Mouse (Mus musculus): ENCODE measurements around the gene Tnrc6b. TPM values are rescaled to one million over a fixed set of nuclear protein-coding genes. Genes with fewer than 3 reads are reported as not detected.
A peak's percentile ranks its signal among the peaks of the same experiment; 100 is the strongest.

Tnrc6b gene
- polyA plus RNA-seq, 1 experiment from 2014 or later, result 23.2 TPM

- WGBS, result 39% methylated on average over 8 of the region's 8 CpGs
- Histone ChIP-seq H3K4me3 (ENCODE audit: low read length) (no peak overlapping the region), H3K9me3 (ENCODE audit: control insufficient read depth, low read length) (no peaks in the 10 kb centered on the region), H3K27me3 (ENCODE audit: control insufficient read depth, insufficient read depth, low read length) (no peaks in the 10 kb centered on the region), H3K4me2 (replicated peaks; ENCODE audit: low read depth, low read length) (peak overlapping the region; percentile 48; the same call in 1 of the 2 replicates), H3K36me3 (ENCODE audit: control insufficient read depth, insufficient read depth, low read length) (no peaks in the 10 kb centered on the region), H3K4me1 (ENCODE audit: control insufficient read depth, insufficient read depth, low read length) (peaks cover 6% of the 10 kb centered on the region; the same call in 1 of the 2 replicates), H3K27ac (ENCODE audit: low read depth, low read length) (peak overlapping the region; percentile 81), H3K9ac (ENCODE audit: low read depth, low read length) (no peak overlapping the region)
- no peak for ATAC-seq (ENCODE audit: low FRiP score, low TSS enrichment)
Observed at GRCm38 (mm10) chr15:80707088-80707487, 4.0 kb upstream of the Tnrc6b start.

GRCm38 (mm10) chr15:80709593-80709992 is 1.5 kb upstream of the Tnrc6b start:
- ATAC-seq (ENCODE audit: low FRiP score, low TSS enrichment), result no peak
- no peak overlapping the region for H3K4me3 ChIP-seq (ENCODE audit: low read length)
- no peaks in the 10 kb centered on the region for H3K36me3 ChIP-seq (ENCODE audit: control insufficient read depth, insufficient read depth, low read length)
- no peaks in the 10 kb centered on the region for H3K9me3 ChIP-seq (ENCODE audit: control insufficient read depth, low read length)
- WGBS, result 50% methylated on average over 6 of the region's 6 CpGs
- peaks cover 9% of the 10 kb centered on the region; the same call in 1 of the 2 replicates for H3K4me1 ChIP-seq (ENCODE audit: control insufficient read depth, insufficient read depth, low read length)
- H3K9ac ChIP-seq (ENCODE audit: low read depth, low read length), result no peak overlapping the region
- H3K4me2 ChIP-seq (replicated peaks; ENCODE audit: low read depth, low read length), result no peak overlapping the region
- H3K27ac ChIP-seq (ENCODE audit: low read depth, low read length), result 0 out of 2 replicates have a peak overlapping the region, but pooled peaks have one; percentile 24
- H3K27me3 ChIP-seq (ENCODE audit: control insufficient read depth, insufficient read depth, low read length), result no peaks in the 10 kb centered on the region

DNA sequence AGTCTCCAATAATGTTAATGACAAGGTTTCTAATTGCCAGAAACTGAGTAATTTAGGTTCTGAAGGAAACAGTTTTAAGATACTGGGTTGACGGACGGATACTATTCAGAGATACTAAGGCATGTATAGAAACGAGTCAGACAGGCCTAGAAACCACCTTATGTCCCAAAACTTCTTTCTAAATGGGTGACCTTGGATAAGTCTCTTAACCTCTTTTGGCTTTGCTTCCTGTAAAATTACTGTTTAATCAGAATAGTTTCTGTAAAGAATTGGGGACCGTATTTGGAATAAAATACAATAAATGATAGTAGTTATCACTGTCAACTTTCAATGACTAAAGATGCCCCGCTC is 881 bp upstream of the Tnrc6b start:
- Histone ChIP-seq H3K27ac (ENCODE audit: low read depth, low read length) (no peak overlapping the region), H3K9me3 (ENCODE audit: control insufficient read depth, low read length) (no peaks in the 10 kb centered on the region), H3K27me3 (ENCODE audit: control insufficient read depth, insufficient read depth, low read length) (no peaks in the 10 kb centered on the region), H3K4me2 (replicated peaks; ENCODE audit: low read depth, low read length) (peak overlapping the region; percentile 40), H3K9ac (ENCODE audit: low read depth, low read length) (peak overlapping the region; percentile 57), H3K4me3 (ENCODE audit: low read length) (peak overlapping the region; percentile 96), H3K4me1 (ENCODE audit: control insufficient read depth, insufficient read depth, low read length) (peaks cover 9% of the 10 kb centered on the region; the same call in 1 of the 2 replicates), H3K36me3 (ENCODE audit: control insufficient read depth, insufficient read depth, low read length) (no peaks in the 10 kb centered on the region)
- 14% methylated on average over 5 of the region's 5 CpGs for WGBS
- ATAC-seq (ENCODE audit: low FRiP score, low TSS enrichment), result no peak

DNA sequence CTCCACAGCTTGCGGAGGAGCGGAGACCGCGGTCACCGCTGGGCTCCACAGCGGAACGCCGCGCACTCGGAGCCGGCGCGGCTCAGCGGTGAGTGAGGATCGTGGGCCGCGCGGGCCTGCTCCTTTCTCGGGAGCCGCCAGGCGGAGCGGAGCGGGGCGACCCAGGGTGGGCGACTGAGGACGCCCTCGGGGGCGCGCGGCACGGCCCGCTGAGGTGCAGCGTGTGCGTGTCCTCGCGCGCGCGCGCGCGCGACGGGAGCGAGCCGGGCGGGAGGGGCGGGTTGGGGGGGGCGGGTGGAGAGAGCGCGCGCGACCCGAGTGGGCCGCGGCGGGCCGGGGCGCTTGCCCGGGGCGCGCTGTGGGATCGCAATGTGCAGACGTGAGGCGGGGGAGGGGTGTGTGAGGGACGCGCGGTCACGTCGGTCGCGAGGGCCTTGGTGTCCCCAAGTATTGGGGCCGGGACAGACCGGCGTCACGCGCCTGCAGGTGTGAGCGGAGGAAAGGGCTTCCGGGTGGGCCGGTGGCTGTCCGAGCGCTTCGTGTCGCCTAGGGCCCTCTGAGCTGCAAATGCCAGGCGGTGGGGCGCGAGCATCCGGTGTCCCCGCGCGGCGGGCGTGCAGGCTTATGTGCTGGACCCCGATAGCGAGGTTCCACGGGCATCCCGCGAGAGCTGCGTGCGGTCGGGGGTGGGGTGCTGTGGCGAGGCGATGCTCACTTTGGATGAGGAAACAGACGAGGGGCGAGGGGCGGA is 463 bp downstream of the Tnrc6b start:
- WGBS, result 1% methylated on average over 66 of the region's 106 CpGs

GRCm38 (mm10) chr15:80714299-80714698 is 3.2 kb downstream of the Tnrc6b start:
- H3K27ac ChIP-seq (ENCODE audit: low read depth, low read length), result no peak overlapping the region
- 0 out of 2 replicates have a peak, but pooled peaks cover 3% of the 10 kb centered on the region for H3K4me1 ChIP-seq (ENCODE audit: control insufficient read depth, insufficient read depth, low read length)
- H3K4me3 ChIP-seq (ENCODE audit: low read length), result no peak overlapping the region
- no peaks in the 10 kb centered on the region for H3K9me3 ChIP-seq (ENCODE audit: control insufficient read depth, low read length)
- 55% methylated on average over 4 of the region's 4 CpGs for WGBS
- H3K27me3 ChIP-seq (ENCODE audit: control insufficient read depth, insufficient read depth, low read length), result no peaks in the 10 kb centered on the region
- no peaks in the 10 kb centered on the region for H3K36me3 ChIP-seq (ENCODE audit: control insufficient read depth, insufficient read depth, low read length)
- no peak for ATAC-seq (ENCODE audit: low FRiP score, low TSS enrichment)
- no peak overlapping the region for H3K4me2 ChIP-seq (replicated peaks; ENCODE audit: low read depth, low read length)
- H3K9ac ChIP-seq (ENCODE audit: low read depth, low read length), result no peak overlapping the region

More for the DNA sequence above, 463 bp downstream of the Tnrc6b start:
- Histone ChIP-seq H3K36me3 (ENCODE audit: control insufficient read depth, insufficient read depth, low read length) (no peaks in the 10 kb centered on the region), H3K4me1 (ENCODE audit: control insufficient read depth, insufficient read depth, low read length) (peaks cover 5% of the 10 kb centered on the region; the same call in 1 of the 2 replicates), H3K27ac (ENCODE audit: low read depth, low read length) (no peak overlapping the region; the same call in 1 of the 2 replicates), H3K9ac (ENCODE audit: low read depth, low read length) (peak overlapping the region; percentile 88), H3K27me3 (ENCODE audit: control insufficient read depth, insufficient read depth, low read length) (no peaks in the 10 kb centered on the region), H3K4me3 (ENCODE audit: low read length) (peak overlapping the region; percentile 96), H3K4me2 (replicated peaks; ENCODE audit: low read depth, low read length) (peak overlapping the region; percentile 87), H3K9me3 (ENCODE audit: control insufficient read depth, low read length) (no peaks in the 10 kb centered on the region)
- peak; percentile 24 for ATAC-seq (ENCODE audit: low FRiP score, low TSS enrichment)

DNA sequence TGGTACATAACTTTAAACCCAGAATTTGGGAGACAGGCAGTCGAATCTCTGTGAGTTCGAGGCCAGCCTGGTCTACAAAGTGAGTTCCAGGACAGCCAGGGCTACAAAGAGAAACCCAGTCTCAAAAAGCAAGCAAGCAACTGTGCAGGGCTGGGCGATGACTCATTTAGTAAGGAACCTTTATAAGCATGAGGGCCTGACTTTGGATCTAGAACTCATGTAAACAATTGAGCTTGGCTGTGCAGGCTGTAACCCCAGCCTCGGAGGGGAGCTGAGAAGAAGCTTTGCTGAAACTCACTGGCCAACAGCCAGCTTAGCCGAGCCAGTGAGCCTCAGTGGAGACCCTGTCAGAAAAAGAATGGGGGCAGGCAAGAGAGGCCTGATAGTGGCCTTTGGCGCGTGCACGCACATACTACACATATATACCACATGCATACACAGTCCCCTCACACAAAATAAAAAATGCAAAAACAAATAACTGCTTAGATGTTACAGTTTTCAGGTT is 5.6 kb downstream of the Tnrc6b start:
- Histone ChIP-seq H3K4me1 (ENCODE audit: control insufficient read depth, insufficient read depth, low read length) (peaks cover 10% of the 10 kb centered on the region), H3K27ac (ENCODE audit: low read depth, low read length) (no peak overlapping the region), H3K9ac (ENCODE audit: low read depth, low read length) (no peak overlapping the region), H3K9me3 (ENCODE audit: control insufficient read depth, low read length) (no peaks in the 10 kb centered on the region), H3K4me2 (replicated peaks; ENCODE audit: low read depth, low read length) (no peak overlapping the region), H3K36me3 (ENCODE audit: control insufficient read depth, insufficient read depth, low read length) (no peaks in the 10 kb centered on the region), H3K27me3 (ENCODE audit: control insufficient read depth, insufficient read depth, low read length) (no peaks in the 10 kb centered on the region), H3K4me3 (ENCODE audit: low read length) (no peak overlapping the region)
- no peak for ATAC-seq (ENCODE audit: low FRiP score, low TSS enrichment)
- 80% methylated on average over 8 of the region's 8 CpGs for WGBS

GRCm38 (mm10) chr15:80717431-80717830 is 6.3 kb downstream of the Tnrc6b start:
- H3K36me3 ChIP-seq (ENCODE audit: control insufficient read depth, insufficient read depth, low read length), result no peaks in the 10 kb centered on the region
- no peak for ATAC-seq (ENCODE audit: low FRiP score, low TSS enrichment)
- no peak overlapping the region for H3K27ac ChIP-seq (ENCODE audit: low read depth, low read length)
- H3K9me3 ChIP-seq (ENCODE audit: control insufficient read depth, low read length), result no peaks in the 10 kb centered on the region
- no peaks in the 10 kb centered on the region for H3K27me3 ChIP-seq (ENCODE audit: control insufficient read depth, insufficient read depth, low read length)
- WGBS, result 69% methylated on average over 1 of the region's 1 CpGs
- no peak overlapping the region for H3K9ac ChIP-seq (ENCODE audit: low read depth, low read length)
- H3K4me1 ChIP-seq (ENCODE audit: control insufficient read depth, insufficient read depth, low read length), result peaks cover 14% of the 10 kb centered on the region
- H3K4me3 ChIP-seq (ENCODE audit: low read length), result no peak overlapping the region
- no peak overlapping the region for H3K4me2 ChIP-seq (replicated peaks; ENCODE audit: low read depth, low read length)

GRCm38 (mm10) chr15:80720249-80720648 is 9.1 kb downstream of the Tnrc6b start:
- H3K9me3 ChIP-seq (ENCODE audit: control insufficient read depth, low read length), result no peaks in the 10 kb centered on the region
- no peak overlapping the region for H3K4me2 ChIP-seq (replicated peaks; ENCODE audit: low read depth, low read length)
- H3K4me3 ChIP-seq (ENCODE audit: low read length), result no peak overlapping the region
- no peak for ATAC-seq (ENCODE audit: low FRiP score, low TSS enrichment)
- no peak overlapping the region for H3K9ac ChIP-seq (ENCODE audit: low read depth, low read length)
- H3K27ac ChIP-seq (ENCODE audit: low read depth, low read length), result no peak overlapping the region
- no peaks in the 10 kb centered on the region for H3K36me3 ChIP-seq (ENCODE audit: control insufficient read depth, insufficient read depth, low read length)
- peaks cover 16% of the 10 kb centered on the region for H3K4me1 ChIP-seq (ENCODE audit: control insufficient read depth, insufficient read depth, low read length)
- WGBS, result 65% methylated on average over 5 of the region's 5 CpGs
- no peaks in the 10 kb centered on the region for H3K27me3 ChIP-seq (ENCODE audit: control insufficient read depth, insufficient read depth, low read length)

GRCm38 (mm10) chr15:80721861-80722260 is 10.7 kb downstream of the Tnrc6b start:
- no peak overlapping the region for H3K27ac ChIP-seq (ENCODE audit: low read depth, low read length)
- H3K4me3 ChIP-seq (ENCODE audit: low read length), result no peak overlapping the region
- H3K9ac ChIP-seq (ENCODE audit: low read depth, low read length), result no peak overlapping the region
- 62% methylated on average over 6 of the region's 6 CpGs for WGBS
- peaks cover 16% of the 10 kb centered on the region for H3K4me1 ChIP-seq (ENCODE audit: control insufficient read depth, insufficient read depth, low read length)
- H3K36me3 ChIP-seq (ENCODE audit: control insufficient read depth, insufficient read depth, low read length), result no peaks in the 10 kb centered on the region
- H3K27me3 ChIP-seq (ENCODE audit: control insufficient read depth, insufficient read depth, low read length), result no peaks in the 10 kb centered on the region
- H3K9me3 ChIP-seq (ENCODE audit: control insufficient read depth, low read length), result no peaks in the 10 kb centered on the region
- H3K4me2 ChIP-seq (replicated peaks; ENCODE audit: low read depth, low read length), result no peak overlapping the region
- ATAC-seq (ENCODE audit: low FRiP score, low TSS enrichment), result no peak
